Mouse (Mus musculus) G1E (cell line): Measurements from ENCODE around the gene Gm20425.

ENCODE experiments used
- CTCF ChIP-seq: IDR thresholded peaks from 2 replicates; pipeline ENCODE4 v1.5.1; 2012; ENCODE audit warnings: low read depth, low read length, inconsistent platforms, mixed read lengths
- GATA1 ChIP-seq: IDR thresholded peaks from 2 replicates; pipeline ENCODE4 v1.6.1; 2012; ENCODE audit warnings: borderline replicate concordance, low read length, inconsistent platforms, mixed read lengths

DNA sequence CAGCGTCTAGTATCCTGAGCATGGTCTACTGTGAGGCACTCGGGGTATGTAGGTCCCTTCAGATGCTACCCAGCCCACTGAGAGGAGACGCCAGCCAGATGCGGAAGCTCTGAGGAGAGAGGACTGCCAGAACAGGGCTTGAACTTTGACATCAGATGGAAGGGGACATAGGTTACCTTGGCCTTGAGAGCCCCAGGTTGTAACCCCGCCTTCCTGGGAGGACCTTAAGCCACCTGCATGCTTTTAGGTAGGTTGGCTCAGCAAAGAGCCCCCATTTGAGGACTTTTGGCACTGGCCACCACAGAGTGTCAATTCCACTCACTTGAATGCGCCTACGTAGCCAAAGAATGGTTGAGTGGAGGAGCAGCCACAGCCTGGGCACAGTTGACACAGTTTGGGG is 5.4 kb downstream of the Gm20425 start:
- TF ChIP-seq CTCF: no peak
- TF ChIP-seq GATA1: no peak
